Mouse (Mus musculus): ENCODE measurements around the gene Card19. TPM values are rescaled to one million over a fixed set of nuclear protein-coding genes. Genes with fewer than 3 reads are reported as not detected.

Card19 gene
- total RNA-seq, 4 experiments from 2014 or later: 132 to 152 (median 141) TPM

DNA sequence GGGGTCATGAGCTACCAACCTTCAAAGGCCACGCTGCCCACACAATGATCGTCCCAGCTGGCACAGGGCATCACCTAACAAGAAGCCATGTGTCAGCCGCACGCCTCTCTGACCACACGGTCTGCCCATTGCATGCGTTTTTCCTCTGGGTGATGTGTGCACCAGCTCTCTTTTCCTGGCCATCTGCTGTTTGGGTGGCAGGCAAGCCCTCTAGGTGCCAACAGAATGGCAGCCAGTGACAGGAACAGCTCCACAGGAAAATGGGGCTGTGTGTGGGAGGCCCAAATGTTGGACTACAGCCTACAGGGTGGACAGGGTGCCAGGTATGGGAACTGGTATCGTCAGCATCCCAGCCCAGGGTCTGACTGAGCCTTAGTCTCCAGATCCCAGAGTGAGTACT lies 43.5 kb downstream of the Card19 start:
- no peak for DNase-seq (ENCODE audit: low spot score)

DNA sequence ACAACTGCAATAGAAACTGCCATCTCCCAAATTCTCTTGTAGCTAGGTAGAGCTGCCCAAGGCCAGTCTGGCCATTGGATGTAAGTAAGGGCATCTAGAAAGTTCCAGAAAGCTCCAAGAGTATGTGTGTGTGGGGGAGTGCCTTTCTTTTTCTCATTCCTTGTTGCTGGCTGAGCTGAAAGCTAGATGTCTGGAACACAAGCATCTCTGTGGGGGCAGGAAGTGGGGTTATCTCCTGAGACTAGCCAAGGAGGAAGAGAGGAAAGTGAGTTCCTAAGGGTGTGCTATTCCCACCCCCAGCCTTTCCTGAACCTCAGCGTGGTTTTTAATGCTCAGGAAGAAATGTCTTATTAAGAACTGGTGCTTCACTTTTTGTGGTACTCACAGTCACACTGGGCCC lies 44.1 kb downstream of the Card19 start:
- no peak for DNase-seq (ENCODE audit: low spot score)

- no peak for DNase-seq (ENCODE audit: low spot score)
These were observed 45.2 kb downstream of the Card19 start for GRCm38 (mm10) chr13:49170623-49171022.

GRCm38 (mm10) chr13:49169448-49170207 lies 46.2 kb downstream of the Card19 start:
- peak; percentile 85 for DNase-seq (ENCODE audit: low spot score)

DNA sequence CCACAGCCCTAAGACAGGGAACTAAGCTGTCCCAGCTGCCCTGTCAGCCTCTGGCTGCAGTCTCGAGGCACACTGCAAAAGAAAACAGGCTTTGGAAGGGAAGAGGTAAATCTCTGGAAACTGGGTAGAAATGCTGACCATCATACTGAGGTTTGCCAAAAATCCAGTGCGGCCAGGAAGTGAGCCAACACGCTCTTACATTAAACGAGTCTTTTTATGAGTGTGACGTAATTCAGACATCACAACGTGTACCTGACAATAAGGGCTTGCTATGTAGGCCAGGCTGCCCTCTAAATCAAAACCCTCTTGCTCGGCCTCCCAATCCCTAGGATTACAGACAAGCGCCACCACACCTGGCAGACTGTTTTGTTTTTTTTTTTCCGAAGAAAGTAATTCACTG lies 48.8 kb downstream of the Card19 start:
- DNase-seq (ENCODE audit: low spot score): no peak

GRCm38 (mm10) chr13:49163645-49164044 lies 52.2 kb downstream of the Card19 start:
- DNase-seq (ENCODE audit: low spot score): no peak

DNA sequence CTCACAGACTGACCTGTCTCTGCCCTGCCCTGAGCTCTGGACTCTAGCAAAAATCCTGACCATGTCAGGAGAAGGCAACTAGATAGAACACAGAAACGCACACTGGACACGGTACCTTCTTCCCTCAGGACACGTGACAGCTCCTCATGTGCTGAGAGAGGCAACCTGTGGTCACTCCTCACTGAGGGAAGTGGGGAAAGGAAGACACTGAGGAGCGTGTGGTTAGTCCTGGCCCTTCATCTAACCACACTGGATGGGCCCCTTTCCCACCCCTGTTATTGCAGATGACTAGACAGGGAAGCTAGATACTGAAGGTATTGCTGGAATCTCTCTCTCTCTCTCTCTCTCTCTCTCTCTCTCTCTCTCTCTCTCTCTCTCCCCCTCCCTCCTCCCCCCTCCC lies 53.1 kb downstream of the Card19 start:
- DNase-seq (ENCODE audit: low spot score): no peak

DNA sequence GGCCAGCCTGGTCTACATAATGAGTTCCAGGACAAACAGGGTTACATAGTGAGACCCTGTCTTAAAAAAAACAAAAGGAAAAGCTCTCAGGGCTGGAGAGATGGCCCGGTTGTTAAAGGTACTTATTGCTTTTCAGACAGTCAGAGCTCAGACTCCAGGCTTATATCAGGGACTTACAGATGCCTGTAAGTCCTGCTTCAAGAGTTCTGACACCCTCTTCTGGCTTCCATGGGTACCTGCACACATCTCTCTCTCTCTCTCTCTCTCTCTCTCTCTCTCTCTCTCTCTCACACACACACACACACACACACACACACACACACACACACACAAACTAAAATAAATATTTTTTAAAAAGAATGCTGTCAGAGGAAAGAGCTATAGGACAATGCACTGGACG lies 54.6 kb downstream of the Card19 start:
- DNase-seq (ENCODE audit: low spot score): no peak

DNA sequence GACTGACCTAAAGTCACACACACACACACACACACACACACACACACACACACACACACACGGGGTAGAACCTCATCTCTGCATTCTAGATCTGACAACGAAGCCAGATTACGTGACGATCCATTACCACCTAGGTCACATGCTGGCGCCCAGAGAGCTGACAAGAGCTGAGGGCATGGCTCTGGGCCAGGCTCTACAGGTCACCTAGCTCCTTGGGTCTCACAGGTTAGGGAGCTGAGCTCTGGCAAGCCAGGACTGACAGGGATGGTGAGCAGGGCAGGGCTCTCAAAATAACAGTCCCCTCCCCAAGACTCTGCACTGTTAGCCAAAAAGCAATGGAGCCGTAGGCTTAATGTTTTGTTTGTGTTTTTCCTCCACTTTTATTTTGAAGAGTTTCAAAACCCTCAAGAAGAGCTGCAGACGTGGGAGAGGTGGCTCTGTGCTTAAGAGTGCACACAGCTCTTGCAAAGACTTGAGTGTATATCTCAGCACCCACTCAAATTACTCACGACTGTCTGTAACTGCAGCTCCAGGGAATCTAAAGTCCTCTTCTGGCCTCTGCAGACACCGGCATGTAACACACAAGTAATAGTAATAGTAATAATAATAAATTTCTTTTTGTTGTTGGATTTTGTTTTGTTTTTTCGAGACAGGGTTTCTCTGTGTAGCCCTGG lies 57.7 kb downstream of the Card19 start:
- no peak for DNase-seq (ENCODE audit: low spot score)

- DNase-seq (ENCODE audit: low spot score): no peak
These were observed 59.2 kb downstream of the Card19 start for GRCm38 (mm10) chr13:49156645-49157044.

DNA sequence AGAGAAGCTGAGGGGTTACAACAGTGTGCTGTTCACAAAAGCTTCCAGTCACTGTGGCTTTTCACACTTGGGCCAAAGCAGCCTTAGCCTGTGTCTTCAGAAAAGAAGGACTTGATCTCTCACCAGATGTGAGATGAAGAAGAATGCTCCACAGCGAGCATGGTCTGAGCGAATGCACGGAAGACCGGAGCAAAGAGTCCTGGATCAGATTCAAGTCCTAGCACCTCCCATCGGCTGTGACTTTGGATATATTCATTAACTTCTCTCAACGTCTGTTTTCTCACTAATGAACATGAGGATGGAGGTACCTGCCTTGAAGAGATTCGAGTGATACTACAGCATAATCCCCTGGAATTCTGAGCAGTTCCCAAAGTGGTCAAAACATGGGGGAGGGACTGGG lies 61.2 kb downstream of the Card19 start:
- no peak for DNase-seq (ENCODE audit: low spot score)

DNA sequence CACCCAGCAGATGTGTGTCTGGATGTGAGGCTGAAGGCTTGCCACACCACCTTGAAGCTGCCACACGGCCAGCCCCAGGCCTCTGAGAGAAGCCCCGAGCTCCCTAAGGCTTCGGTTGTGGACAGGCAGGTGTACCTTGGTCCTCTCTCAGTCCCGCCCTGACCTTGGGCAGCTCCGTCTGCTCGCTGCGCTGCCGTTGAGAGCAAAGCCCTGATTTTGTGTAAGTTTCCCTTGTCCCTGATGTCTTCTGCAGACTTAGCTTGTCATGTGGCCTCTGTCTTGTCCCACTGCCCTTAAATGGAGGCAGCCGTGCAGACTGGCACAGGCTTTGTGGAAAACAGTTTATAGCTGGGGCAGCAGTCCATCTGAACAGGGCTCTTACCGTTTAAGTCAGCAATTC lies 61.8 kb downstream of the Card19 start:
- no peak for DNase-seq (ENCODE audit: low spot score)

Other genes with a start within 250 kb of the Card19 start
- gene Fam120a, start 248.0 kb downstream of the Card19 start, total RNA-seq (2022): 100 to 1,000 TPM in 3 of 4 experiments, 10 to 100 TPM in 1; 97.4 to 114 (median 105) TPM
- gene Wnk2, start 68.0 kb downstream of the Card19 start, total RNA-seq (2022): 10 to 100 TPM; 60.5 to 89.6 (median 75.4) TPM
- 100 to 1,000 TPM; 111 to 152 (median 131) TPM for gene Ninj1, start 28.6 kb downstream of the Card19 start, total RNA-seq (2022)
- gene Susd3, start 32.7 kb upstream of the Card19 start, total RNA-seq (2022): under 1 TPM; 0.31 to 0.78 (median 0.64) TPM
- 1 to 10 TPM; 1.2 to 2.4 (median 1.7) TPM for gene Fgd3, start 104.3 kb upstream of the Card19 start, total RNA-seq (2022)
- 10 to 100 TPM; 67.9 to 79.2 (median 73.3) TPM for gene Bicd2, start 125.5 kb upstream of the Card19 start, total RNA-seq (2022)
- gene Ippk, start 205.2 kb upstream of the Card19 start, total RNA-seq (2022): 1 to 10 TPM; 5.5 to 7.5 (median 7.1) TPM